Mouse (Mus musculus): Measurements from ENCODE around the gene 2310022A10Rik.

Gene 2310022A10Rik

DNA sequence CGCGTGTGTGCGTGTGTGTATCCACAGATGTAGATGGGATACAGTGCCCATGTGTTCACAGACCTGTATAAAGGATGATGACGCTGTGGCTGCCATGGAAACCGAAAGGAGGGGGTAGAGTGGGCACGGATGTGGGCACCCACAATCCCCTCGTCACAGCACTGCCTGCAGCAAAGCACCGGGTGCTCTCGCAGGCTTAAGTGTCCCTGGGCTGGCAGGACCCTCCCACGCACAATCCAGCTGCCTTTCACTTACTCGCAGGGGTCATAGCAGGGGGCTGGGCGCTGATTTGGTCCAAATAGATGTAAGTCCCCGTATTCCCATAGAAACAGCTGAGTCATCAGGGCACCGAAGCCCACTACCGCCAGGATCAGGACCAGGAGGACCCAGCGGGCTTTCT, 11.6 kb upstream of the 2310022A10Rik start:
- DNase-seq: no peak

DNA sequence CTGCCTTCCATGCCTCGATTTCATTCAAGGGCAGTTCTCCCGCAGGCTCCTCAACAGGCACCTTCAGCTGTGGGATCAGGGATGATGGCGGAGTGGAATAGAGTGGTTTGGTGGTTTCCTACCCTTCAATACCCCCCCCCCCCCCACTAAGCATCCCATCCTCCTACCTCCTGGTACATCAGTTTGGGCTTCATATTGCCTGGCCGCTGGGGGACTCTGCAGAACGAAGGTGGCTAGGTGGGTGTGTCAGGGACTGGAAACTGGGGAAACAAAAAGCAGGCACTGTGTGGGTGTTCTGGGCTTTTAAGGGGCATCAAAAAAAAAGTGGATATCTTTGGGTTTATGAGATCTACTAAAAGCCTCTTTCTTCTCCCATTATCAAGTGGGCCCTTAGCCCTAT, 11.1 kb upstream of the 2310022A10Rik start:
- DNase-seq: no peak

GRCm38 (mm10) chr7:27542392-27543033, 10.5 kb upstream of the 2310022A10Rik start:
- peak; percentile 70 to 77 for DNase-seq

DNA sequence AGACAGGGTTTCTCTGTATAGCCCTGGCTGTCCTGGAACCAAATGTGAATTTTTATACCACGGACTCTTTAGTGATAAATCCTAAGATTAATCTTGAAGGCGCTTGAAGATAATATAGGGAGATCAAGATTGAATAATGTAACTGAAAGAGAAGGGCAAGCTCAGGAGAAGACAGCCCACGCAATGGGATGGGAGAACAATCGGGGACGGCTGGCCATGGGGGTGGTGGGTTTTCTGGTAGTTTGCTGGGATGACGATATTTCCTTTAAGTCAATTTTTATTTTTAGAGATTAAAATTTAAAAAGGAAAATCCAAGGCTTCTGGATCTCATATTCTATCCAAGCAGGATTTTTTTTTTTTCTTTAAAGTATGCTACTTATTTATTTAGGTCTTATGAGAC, 10.0 kb upstream of the 2310022A10Rik start:
- DNase-seq: no peak

- no peak for DNase-seq
Measured at GRCm38 (mm10) chr7:27543851-27544250, 9.2 kb upstream of the 2310022A10Rik start.

GRCm38 (mm10) chr7:27544675-27545370, 8.2 kb upstream of the 2310022A10Rik start:
- no peak for DNase-seq

- DNase-seq: no peak
Measured at GRCm38 (mm10) chr7:27549597-27549996, 3.4 kb upstream of the 2310022A10Rik start.

DNA sequence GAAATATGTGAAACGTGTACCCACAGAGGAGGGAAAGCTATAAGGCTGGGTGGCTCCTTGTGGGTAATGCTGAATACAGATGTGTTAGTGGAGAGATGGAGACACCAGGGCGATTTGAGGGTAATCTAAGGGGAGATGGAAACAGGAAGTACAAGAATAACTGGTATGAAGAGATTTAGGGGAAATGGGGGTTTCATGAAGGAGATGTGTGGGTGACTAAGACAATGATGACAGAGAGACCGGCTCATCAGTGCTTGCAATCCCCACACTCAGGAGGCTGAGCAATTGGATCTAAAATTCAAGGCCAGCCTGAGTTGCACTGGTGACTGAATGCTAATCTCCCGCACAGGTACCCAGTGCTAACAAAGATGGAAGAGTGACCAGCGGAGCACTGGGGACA, 963 bp upstream of the 2310022A10Rik start:
- no peak for DNase-seq

- DNase-seq: no peak
Measured at GRCm38 (mm10) chr7:27560291-27560887, 7.4 kb downstream of the 2310022A10Rik start.

GRCm38 (mm10) chr7:27560978-27561377, 7.9 kb downstream of the 2310022A10Rik start:
- DNase-seq: no peak

DNA sequence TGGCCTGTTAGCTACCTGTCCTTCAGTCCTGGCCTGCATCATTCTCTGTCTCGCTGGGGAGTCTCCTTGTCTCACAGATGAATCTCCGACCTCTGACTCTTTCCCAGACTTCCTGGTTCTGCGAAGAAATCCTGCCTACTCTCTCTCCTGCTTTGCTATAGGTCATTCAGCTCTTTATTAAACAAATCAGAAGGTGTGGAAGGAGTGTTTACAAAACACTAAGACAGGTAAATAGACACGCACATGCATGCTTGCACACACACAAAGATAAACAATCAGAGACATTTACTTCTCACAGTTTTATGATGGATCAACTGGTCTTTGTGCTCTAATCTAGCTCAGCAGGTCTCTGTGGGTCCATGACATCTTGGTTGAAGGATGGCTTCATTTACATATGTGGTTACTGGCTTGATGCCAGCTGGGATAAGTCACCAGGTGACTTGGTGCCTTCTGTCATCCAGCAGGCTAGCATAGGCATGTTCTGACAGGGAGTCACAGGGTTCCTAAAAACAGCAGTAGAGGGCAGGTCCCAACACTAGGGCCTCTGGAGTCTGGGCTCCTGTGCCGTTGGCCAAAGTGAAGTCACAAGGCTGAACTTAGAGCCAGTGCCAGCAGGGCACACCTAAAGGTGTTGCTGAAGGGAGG, 16.7 kb downstream of the 2310022A10Rik start:
- DNase-seq: no peak

DNA sequence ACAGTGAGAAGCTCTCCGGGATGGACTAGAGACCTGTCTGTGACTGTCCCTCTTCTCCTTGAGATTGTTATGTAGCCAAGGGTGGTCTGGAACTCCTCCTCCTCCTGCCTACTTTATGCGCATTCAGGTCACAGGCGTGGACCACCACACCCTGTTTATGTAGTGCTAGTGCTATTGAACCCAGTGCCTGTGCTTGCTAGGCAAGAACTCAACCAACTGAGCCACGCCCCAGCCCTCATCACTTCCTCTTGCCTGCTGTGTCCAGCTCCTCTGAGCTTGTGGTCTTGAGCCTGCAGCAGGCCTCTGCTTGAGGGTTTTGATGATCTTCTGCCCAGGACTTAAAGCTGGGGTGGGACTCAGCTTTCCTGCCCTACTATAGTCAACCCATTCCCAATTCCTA, 19.1 kb downstream of the 2310022A10Rik start:
- DNase-seq: no peak

DNA sequence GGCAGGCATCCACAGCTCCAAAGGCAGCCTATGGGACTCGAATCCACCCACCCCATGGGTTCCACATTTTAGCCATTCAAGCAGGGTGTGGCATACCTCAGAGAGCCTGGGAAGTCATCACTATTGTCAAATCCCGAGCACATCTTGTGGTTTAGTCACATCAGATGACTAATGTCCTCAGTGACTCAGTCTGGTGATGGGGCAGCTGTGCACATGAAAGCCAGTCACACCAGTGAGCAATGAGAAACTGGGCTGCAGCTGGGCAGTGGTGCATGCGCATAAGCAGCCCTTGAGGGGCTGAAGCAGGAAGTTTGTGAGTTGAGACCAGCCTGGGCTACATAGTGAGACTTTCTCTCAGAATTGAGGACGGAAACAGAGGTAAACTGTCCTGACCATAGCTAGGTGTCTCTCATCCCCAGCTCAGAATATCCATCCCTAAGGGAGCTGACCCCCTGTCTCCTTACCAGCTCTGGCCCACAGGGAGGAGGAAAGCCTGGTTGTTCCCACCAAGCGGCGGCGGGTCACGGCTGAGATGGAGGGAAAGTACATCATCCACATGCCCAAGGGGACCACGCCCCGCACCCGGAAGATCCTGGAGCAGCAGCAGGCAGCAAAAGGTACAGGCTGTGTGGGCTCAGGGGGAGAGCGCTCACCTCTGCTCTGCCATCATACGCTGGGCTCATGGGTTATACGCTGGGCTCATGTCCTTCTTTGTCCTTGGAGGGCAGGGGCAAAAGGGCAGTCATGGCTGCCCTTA, 21.3 kb downstream of the 2310022A10Rik start:
- no peak for DNase-seq

DNA sequence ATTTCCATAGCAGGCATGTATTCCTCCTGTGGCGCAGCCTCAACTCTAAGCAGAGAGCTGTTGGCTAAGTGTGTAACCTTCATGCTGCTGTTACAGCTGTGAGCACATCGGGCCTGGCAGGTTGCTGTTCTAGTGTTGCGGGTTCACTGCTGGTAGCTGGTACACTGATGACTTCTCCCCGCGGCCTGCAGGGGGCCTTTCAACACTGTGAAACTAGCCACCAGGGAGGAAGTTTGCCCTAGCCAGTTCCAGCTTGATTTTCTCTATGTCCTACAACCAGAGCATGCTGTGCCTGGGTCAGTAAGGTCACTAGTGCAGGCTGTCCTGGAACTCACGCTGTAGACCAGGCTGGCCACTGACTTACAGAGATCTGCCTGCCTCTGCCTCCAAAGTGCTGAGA, 23.9 kb downstream of the 2310022A10Rik start:
- DNase-seq: peak in 1 of 2 experiments; percentile 54

GRCm38 (mm10) chr7:27577589-27577988, 24.6 kb downstream of the 2310022A10Rik start:
- no peak for DNase-seq

DNA sequence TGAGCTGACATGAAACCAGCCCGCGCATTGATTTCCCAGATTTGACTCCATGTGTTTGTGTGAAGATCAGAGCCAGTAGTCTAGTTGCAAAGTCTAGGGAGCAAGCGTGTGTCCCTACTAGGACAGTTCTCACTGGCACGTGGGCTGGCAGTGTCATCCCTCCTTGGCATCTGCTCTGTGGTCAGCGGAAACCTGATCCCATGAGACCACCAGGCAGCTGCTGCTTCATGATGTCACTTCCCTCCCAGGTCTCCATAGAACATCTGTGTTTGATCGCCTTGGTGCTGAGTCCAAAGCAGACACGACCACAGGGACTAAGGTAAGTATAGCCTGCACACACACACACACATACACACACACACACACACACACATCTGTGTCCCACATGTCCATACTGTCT, 25.4 kb downstream of the 2310022A10Rik start:
- DNase-seq: no peak

DNA sequence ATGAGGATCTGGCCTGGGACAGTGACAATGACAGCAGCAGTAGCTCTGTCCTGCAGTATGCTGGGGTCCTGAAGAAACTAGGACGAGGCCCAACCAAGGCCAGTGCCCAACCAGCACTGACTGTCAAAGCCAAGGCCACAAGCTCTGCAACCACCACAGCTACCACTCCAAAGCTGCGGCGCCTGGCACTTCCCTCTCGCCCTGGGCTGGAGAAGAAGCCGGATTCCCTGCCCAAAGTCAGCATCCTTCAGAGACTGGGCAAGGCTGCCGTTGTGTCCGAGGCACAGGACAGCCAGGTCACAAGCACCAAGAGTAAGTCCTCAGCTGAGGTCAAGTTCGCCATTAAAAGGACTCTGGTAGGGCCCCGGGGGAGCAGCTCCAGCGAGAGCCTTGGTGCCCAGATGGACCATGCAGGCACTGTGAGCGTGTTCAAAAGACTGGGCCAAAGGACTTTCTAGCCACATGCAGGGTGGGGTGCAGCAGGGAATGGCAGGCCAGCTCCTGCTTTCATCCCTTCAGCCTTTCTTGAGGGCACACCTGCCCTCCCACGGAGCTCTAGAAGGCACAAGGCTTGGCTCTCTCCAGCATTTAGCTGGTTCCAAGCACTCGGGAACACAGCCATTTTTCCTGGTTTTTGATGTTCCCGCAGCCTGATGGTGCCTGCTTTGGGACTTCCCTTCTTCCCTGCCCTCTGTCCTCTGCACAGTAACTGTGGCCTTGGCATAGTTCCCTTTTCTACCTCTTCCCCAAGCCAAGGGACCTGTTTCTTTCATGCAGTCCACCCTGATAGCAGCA, 27.5 kb downstream of the 2310022A10Rik start:
- DNase-seq: no peak

GRCm38 (mm10) chr7:27586861-27587260, 33.8 kb downstream of the 2310022A10Rik start:
- no peak for DNase-seq

DNA sequence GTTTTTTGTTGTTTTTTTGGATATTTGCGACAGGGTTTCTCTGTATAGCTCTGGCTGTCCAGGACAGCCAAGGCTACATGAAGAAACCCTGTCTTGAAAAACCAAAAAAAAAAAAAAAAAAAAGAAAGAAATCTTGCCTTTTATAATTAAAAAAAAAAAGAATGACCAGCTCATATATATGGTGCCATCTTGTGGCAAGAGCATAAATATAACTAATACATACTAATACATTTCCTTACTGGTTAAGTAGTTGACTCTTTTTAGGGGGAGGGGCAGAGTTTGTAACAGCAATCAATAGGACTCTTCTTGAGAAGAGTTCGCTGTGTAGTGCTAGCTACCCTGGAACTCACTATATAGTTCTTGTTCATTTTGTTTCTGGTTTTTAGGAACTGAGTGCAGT, 34.7 kb downstream of the 2310022A10Rik start:
- no peak for DNase-seq

DNA sequence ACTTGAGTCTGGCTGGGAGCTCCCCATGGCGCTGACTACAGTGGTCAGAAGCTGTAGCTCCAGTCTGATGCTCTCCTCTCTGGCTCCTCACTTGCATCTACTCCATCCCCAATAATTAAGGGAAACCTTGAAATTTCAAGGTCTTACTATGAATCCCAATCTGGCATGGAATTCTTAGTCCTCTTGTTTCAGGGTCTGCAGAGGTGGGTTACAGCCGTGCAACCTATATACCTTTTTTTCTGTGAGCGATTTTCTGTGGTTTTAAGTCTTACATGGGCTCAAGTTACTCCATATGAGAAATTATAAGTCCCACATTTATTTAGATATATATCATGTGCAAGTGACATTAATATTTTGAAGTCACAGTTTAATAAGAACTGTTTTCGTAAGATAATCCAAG, 37.1 kb downstream of the 2310022A10Rik start:
- DNase-seq: no peak

- no peak for DNase-seq
Measured at GRCm38 (mm10) chr7:27590566-27591213, 37.7 kb downstream of the 2310022A10Rik start.
